Mouse (Mus musculus) spleen, adult 2 months (tissue): ENCODE measurements around the gene Atp6v0a1.

Experiments
- CTCF ChIP-seq: fragments of 200-500 bp; IDR thresholded peaks from 2 replicates; pipeline ENCODE4 v1.5.1; 2011; ENCODE audit warnings: mild to moderate bottlenecking, inconsistent platforms; ENCODE audit not compliant: insufficient read depth, insufficient read length, insufficient replicate concordance; ENCODE audit errors: extremely low read depth
- POLR2A ChIP-seq: fragments of 200-500 bp; IDR thresholded peaks from 2 replicates; pipeline ENCODE4 v1.6.1; 2011; ENCODE audit warnings: low read depth, low read length, inconsistent platforms

- TF ChIP-seq POLR2A (no peak), CTCF (no peak)
Observed at GRCm38 (mm10) chr11:101086323-101086674, 77.0 kb downstream of the Atp6v0a1 start.
